29 mouse cellular contexts compared by ENCODE assay signal in genomic region chr14:103797123-103797522, GRCm38 (mm10). TPM values are rescaled to one million over a fixed set of nuclear protein-coding genes. Genes with fewer than 3 reads are reported as not detected.
DNase-seq lines count a peak whose midpoint lies in the region; ATAC-seq and TF ChIP-seq lines count a peak whose summit lies in the region.
"Had no signal": no experiment of that assay in that cellular context is flagged by ENCODE, and none has a peak within 500 bp of the region (broad histone marks: within the 10 kb centered on the region; RNA-seq: fewer than 3 reads in every experiment).

No protein-coding gene starts in this region.

- H3K27ac ChIP-seq in gastrocnemius, adult 2 months: peak overlapping the region; percentile 56
- H3K27ac ChIP-seq in brown adipose tissue, adult 24 weeks (replicated peaks; ENCODE audit: low read depth, low read length): peak overlapping the region; percentile 39; the same call in 1 of the 2 replicates
- H3K27ac ChIP-seq: embryonic facial prominence, embryonic 13.5 days; embryonic facial prominence, embryonic 15.5 days; forebrain, embryonic 10.5 days; forebrain, embryonic 12.5 days had no signal

- no peak for ATAC-seq in inflammation-experienced regulatory T-cells, adult 6 months
- ATAC-seq: activated CD4-positive, CD25-positive, alpha-beta regulatory T cell, adult 4 months; CD4-positive, CD25-positive, alpha-beta regulatory T cell, adult 4 months; forebrain, embryonic 14.5 days; forebrain, embryonic 16.5 days; Patski had no signal

- TF ChIP-seq CTCF in gastrocnemius, adult 2 months (IDR thresholded peaks at IDR 0.05): no peak

- H3K4me1 ChIP-seq in brown adipose tissue, adult 24 weeks (ENCODE audit: control insufficient read depth, insufficient read depth, insufficient read length, low read length): no peaks in the 10 kb centered on the region
- H3K4me1 ChIP-seq: embryonic facial prominence, embryonic 13.5 days; embryonic facial prominence, embryonic 15.5 days had no signal

- H3K4me3 ChIP-seq in gastrocnemius, adult 2 months: no peak overlapping the region
- no peak overlapping the region for H3K4me3 ChIP-seq in brown adipose tissue, adult 24 weeks (ENCODE audit: insufficient read depth, low read depth, low read length)
- H3K4me3 ChIP-seq: embryonic facial prominence, embryonic 13.5 days; embryonic facial prominence, embryonic 15.5 days; erythroblast, embryonic 14.5 days; forebrain, embryonic 10.5 days; forebrain, embryonic 12.5 days had no signal

- DNase-seq in gastrocnemius, adult 2 months: no peak
- DNase-seq in gastrocnemius, postnatal 14 days: no peak
- peak; percentile 12 for DNase-seq in kidney, postnatal 10 days
- DNase-seq in kidney, postnatal 25 days: no peak
- DNase-seq: adrenal gland, adult 8-10 months; adrenal gland, postnatal 14 days; adrenal gland, postnatal 36 days; B cell, adult 2 months; cerebellum, adult 11 months; cerebellum, adult 18-20 months; cerebellum, adult 8-10 months; cerebellum, adult 9-11 months; cerebellum, postnatal 14 days; cerebellum, postnatal 36 days; embryo, embryonic 11 days had no signal

- intact Hi-C loops in gastrocnemius, adult 2 months (cut with DNase I): no loop called here
- intact Hi-C loops in gastrocnemius, postnatal 14 days (cut with DNase I; ENCODE audit: low total_unique reads): no loop called here

RNA-seq across cellular contexts. Expression of gene Ednrb, which starts 47.1 kb away (rescaled TPM):
- total RNA-seq in gastrocnemius, adult 2 months (2021): 10 to 100 TPM in 1 of 2 experiments, 1 to 10 TPM in 1; 5.8 to 10.5 TPM
- total RNA-seq in gastrocnemius, postnatal 14 days (2021): 10 to 100 TPM; 15.4 to 19.0 TPM
- polyA plus RNA-seq in brown adipose tissue, adult 24 weeks (2012; ENCODE audit: insufficient read depth, insufficient read length, missing spikeins): 11.8 and 12.6 TPM in 2 replicates
- not detected for polyA plus RNA-seq in inflammation-experienced regulatory T-cells, adult 6 months (2017; shearing (Covaris generic))
- total RNA-seq: CH12.LX had no signal
- polyA plus RNA-seq: activated CD4-positive, CD25-positive, alpha-beta regulatory T cell, adult 4 months; G1E had no signal
